Mouse (Mus musculus): ENCODE data around the gene Ccdc71l. TPM values are rescaled to one million over a fixed set of nuclear protein-coding genes. Genes with fewer than 3 reads are reported as not detected.

Gene Ccdc71l
- polyA plus RNA-seq, 1 experiment from 2014 or later, result 5.5 TPM

GRCm38 (mm10) chr12:32380457-32380856 lies 2.0 kb downstream of the Ccdc71l start:
- Histone ChIP-seq H3K4me3 (ENCODE audit: low read depth, low read length) (no peak overlapping the region), H3K27me3 (ENCODE audit: control insufficient read depth, insufficient read depth, low read length) (no peaks in the 10 kb centered on the region)
- 83% methylated on average over 3 of the region's 3 CpGs for WGBS

DNA sequence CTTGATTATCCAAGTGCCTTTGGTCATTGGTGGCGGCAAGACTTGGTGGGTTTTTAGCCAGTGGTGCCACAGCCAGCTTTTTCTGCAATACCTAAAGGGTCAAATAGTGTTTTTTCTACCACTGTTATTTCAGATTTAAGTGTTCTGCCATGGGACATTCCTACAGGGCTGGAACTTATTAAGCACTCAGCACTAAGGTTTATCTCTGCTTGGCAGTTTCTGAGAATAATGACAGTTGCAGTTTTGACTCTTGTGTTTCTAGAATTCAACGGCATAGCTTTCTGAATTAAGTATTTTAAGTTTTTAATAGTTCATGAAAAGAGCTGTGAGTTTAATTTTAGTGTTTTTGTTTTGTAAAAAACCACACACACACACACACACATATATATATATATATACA lies 2.5 kb downstream of the Ccdc71l start:
- H3K9me3 ChIP-seq (ENCODE audit: control insufficient read depth, low read length), result no peaks in the 10 kb centered on the region
- ATAC-seq (ENCODE audit: insufficient number of reproducible peaks, low FRiP score, low TSS enrichment, low read depth), result no peak
- no peaks in the 10 kb centered on the region for H3K27me3 ChIP-seq (ENCODE audit: control insufficient read depth, insufficient read depth, low read length)
- no peaks in the 10 kb centered on the region for H3K4me1 ChIP-seq (ENCODE audit: control insufficient read depth, insufficient read depth, low read length)
- DNase-seq (ENCODE audit: low spot score), result no peak
- no peak overlapping the region for H3K9ac ChIP-seq (ENCODE audit: low read length)
- H3K27ac ChIP-seq (replicated peaks; ENCODE audit: low read depth, low read length), result no peak overlapping the region
- peak overlapping the region; percentile 26; the same call in 1 of the 2 replicates for H3K4me2 ChIP-seq (ENCODE audit: low read depth, severe bottlenecking)
- 89% methylated on average over 2 of the region's 2 CpGs for WGBS
- H3K36me3 ChIP-seq (ENCODE audit: control insufficient read depth, insufficient read depth, low read length), result no peaks in the 10 kb centered on the region
- H3K4me3 ChIP-seq (ENCODE audit: low read depth, low read length), result no peak overlapping the region

More at GRCm38 (mm10) chr12:32380457-32380856, 2.0 kb downstream of the Ccdc71l start:
- Histone ChIP-seq H3K27ac (replicated peaks; ENCODE audit: low read depth, low read length) (no peak overlapping the region), H3K4me1 (ENCODE audit: control insufficient read depth, insufficient read depth, low read length) (no peaks in the 10 kb centered on the region), H3K9me3 (ENCODE audit: control insufficient read depth, low read length) (no peaks in the 10 kb centered on the region), H3K4me2 (ENCODE audit: low read depth, severe bottlenecking) (peak overlapping the region; percentile 26; the same call in 1 of the 2 replicates), H3K9ac (ENCODE audit: low read length) (no peak overlapping the region), H3K36me3 (ENCODE audit: control insufficient read depth, insufficient read depth, low read length) (no peaks in the 10 kb centered on the region)
- no peak for DNase-seq (ENCODE audit: low spot score)
- ATAC-seq (ENCODE audit: insufficient number of reproducible peaks, low FRiP score, low TSS enrichment, low read depth), result no peak

DNA sequence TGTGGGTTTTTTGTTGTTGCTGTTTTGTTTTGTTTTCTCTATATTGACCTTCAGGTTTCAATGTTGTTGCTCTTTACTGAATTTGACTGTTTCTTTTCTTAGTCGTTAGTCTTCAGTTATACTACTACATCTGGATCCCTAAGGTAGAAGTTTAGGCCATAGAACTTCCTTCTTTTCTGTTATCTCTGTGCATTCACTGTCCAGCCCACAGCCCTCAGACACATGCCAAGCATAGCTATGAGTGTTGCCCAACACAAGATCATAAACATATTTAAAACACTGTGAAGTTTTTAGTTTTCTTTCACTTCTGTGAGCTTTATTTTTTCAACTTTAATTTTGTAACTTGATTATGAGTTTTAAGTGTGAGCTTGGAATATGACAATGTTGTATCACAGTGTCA lies 41.0 kb downstream of the Ccdc71l start:
- ATAC-seq (ENCODE audit: insufficient number of reproducible peaks, low FRiP score, low TSS enrichment, low read depth), result no peak
- DNase-seq (ENCODE audit: low spot score), result no peak
- H3K36me3 ChIP-seq (ENCODE audit: control insufficient read depth, insufficient read depth, low read length), result no peaks in the 10 kb centered on the region

GRCm38 (mm10) chr12:32427832-32428231 lies 49.3 kb downstream of the Ccdc71l start:
- Histone ChIP-seq H3K27ac (replicated peaks; ENCODE audit: low read depth, low read length) (no peak overlapping the region), H3K36me3 (ENCODE audit: control insufficient read depth, insufficient read depth, low read length) (no peaks in the 10 kb centered on the region), H3K27me3 (ENCODE audit: control insufficient read depth, insufficient read depth, low read length) (no peaks in the 10 kb centered on the region), H3K4me3 (ENCODE audit: low read depth, low read length) (no peak overlapping the region), H3K9ac (ENCODE audit: low read length) (no peak overlapping the region), H3K4me1 (ENCODE audit: control insufficient read depth, insufficient read depth, low read length) (no peaks in the 10 kb centered on the region), H3K9me3 (ENCODE audit: control insufficient read depth, low read length) (no peaks in the 10 kb centered on the region), H3K4me2 (ENCODE audit: low read depth, severe bottlenecking) (no peak overlapping the region)
- DNase-seq (ENCODE audit: low spot score) (no peak), ATAC-seq (ENCODE audit: insufficient number of reproducible peaks, low FRiP score, low TSS enrichment, low read depth) (no peak)

More for the DNA sequence above, 41.0 kb downstream of the Ccdc71l start:
- Histone ChIP-seq H3K4me1 (ENCODE audit: control insufficient read depth, insufficient read depth, low read length) (no peaks in the 10 kb centered on the region), H3K9me3 (ENCODE audit: control insufficient read depth, low read length) (no peaks in the 10 kb centered on the region), H3K9ac (ENCODE audit: low read length) (no peak overlapping the region), H3K4me2 (ENCODE audit: low read depth, severe bottlenecking) (no peak overlapping the region), H3K4me3 (ENCODE audit: low read depth, low read length) (no peak overlapping the region), H3K27ac (replicated peaks; ENCODE audit: low read depth, low read length) (no peak overlapping the region), H3K27me3 (ENCODE audit: control insufficient read depth, insufficient read depth, low read length) (no peaks in the 10 kb centered on the region)
- 86% methylated on average over 1 of the region's 1 CpGs for WGBS

GRCm38 (mm10) chr12:32431004-32431403 lies 52.5 kb downstream of the Ccdc71l start:
- H3K27me3 ChIP-seq (ENCODE audit: control insufficient read depth, insufficient read depth, low read length), result no peaks in the 10 kb centered on the region
- 82% methylated on average over 1 of the region's 1 CpGs for WGBS
- H3K9ac ChIP-seq (ENCODE audit: low read length), result no peak overlapping the region
- no peak for ATAC-seq (ENCODE audit: insufficient number of reproducible peaks, low FRiP score, low TSS enrichment, low read depth)
- no peak for DNase-seq (ENCODE audit: low spot score)
- H3K9me3 ChIP-seq (ENCODE audit: control insufficient read depth, low read length), result no peaks in the 10 kb centered on the region
- no peaks in the 10 kb centered on the region for H3K36me3 ChIP-seq (ENCODE audit: control insufficient read depth, insufficient read depth, low read length)
- H3K4me1 ChIP-seq (ENCODE audit: control insufficient read depth, insufficient read depth, low read length), result no peaks in the 10 kb centered on the region
- H3K4me3 ChIP-seq (ENCODE audit: low read depth, low read length), result no peak overlapping the region
- H3K4me2 ChIP-seq (ENCODE audit: low read depth, severe bottlenecking), result no peak overlapping the region
- H3K27ac ChIP-seq (replicated peaks; ENCODE audit: low read depth, low read length), result no peak overlapping the region

Other genes with a start within 250 kb of the Ccdc71l start
- 1.3 and 1.9 TPM in 2 replicates for gene Pik3cg, start 170.0 kb upstream of the Ccdc71l start, polyA plus RNA-seq (2014; fragmentation: Nextera tagmentation; extraction: Ambion mirVana)